Mouse (Mus musculus) lung, embryonic 14.5 days (tissue): Measurements from ENCODE around the gene Car8. TPM values are rescaled to one million over a fixed set of nuclear protein-coding genes. Genes with fewer than 3 reads are reported as not detected.

Experiments used
- ATAC-seq: fragments of 200-750 bp; cut with Nextera tagmentation; 2 replicates; pipeline ENCODE4 v1.8.0; 2017; ENCODE audit warnings: mild to moderate bottlenecking, moderate TSS enrichment, moderate library complexity; ENCODE audit not compliant: insufficient read depth
- DNase-seq: peaks from one replicate; pipeline ENCODE4 v3.0.0-alpha.2; 2015
- H3K27ac ChIP-seq: fragments of 300-500 bp; sonication (generic); 2 replicates; pipeline ENCODE4 v1.5.1; 2014; ENCODE audit warnings: low read depth, mild to moderate bottlenecking, moderate library complexity
- H3K27me3 ChIP-seq: fragments of 300-500 bp; sonication (generic); 2 replicates; pipeline ENCODE4 v1.6.1; 2014; ENCODE audit warnings: low read length, control low read depth; ENCODE audit not compliant: insufficient read depth
- H3K36me3 ChIP-seq: fragments of 300-500 bp; sonication (generic); 2 replicates; pipeline ENCODE4 v1.6.1; 2014; ENCODE audit warnings: control low read depth; ENCODE audit not compliant: insufficient read depth
- H3K4me1 ChIP-seq: fragments of 300-500 bp; sonication (generic); 2 replicates; pipeline ENCODE4 v1.6.1; 2014; ENCODE audit warnings: antibody characterized with exemption, control low read depth; ENCODE audit not compliant: insufficient read depth
- H3K4me2 ChIP-seq: fragments of 300-500 bp; sonication (generic); 2 replicates; pipeline ENCODE4 v1.6.1; 2014; ENCODE audit warnings: mild to moderate bottlenecking
- H3K4me3 ChIP-seq: fragments of 300-500 bp; sonication (generic); 2 replicates; pipeline ENCODE4 v1.5.1; 2014; ENCODE audit warnings: low read depth, low read length
- H3K9ac ChIP-seq: fragments of 300-500 bp; sonication (generic); 2 replicates; pipeline ENCODE4 v1.6.1; 2014
- H3K9me3 ChIP-seq: fragments of 300-500 bp; sonication (generic); 2 replicates; pipeline ENCODE4 v1.6.1; 2016; ENCODE audit warnings: low read depth, low read length, control low read depth
- CTCF ChIP-seq: IDR thresholded peaks from 2 replicates; pipeline ENCODE4 v1.5.1; 2016; ENCODE audit warnings: antibody characterized with exemption, low read depth
- WGBS: fragments of 180-500 bp; shearing (Covaris S2); extraction: QIAGEN DNeasy Blood & Tissue Kit; methylation state at CpG from one replicate; pipeline ENCODE4 v1.1.7; 2014; 5-methylcytosine and 5-hydroxymethylcytosine counted together
- polyA plus RNA-seq: library from polyadenylated mRNA; unstranded; fragments of >200 nt; fragmentation: Nextera tagmentation; extraction: Ambion mirVana; gene quantifications from 2 replicates; pipeline ENCODE4 v1.2.1, GENCODE M21; 2014

The Car8 gene
- polyA plus RNA-seq, 1 experiment from 2014 or later, result 7.4 TPM

DNA sequence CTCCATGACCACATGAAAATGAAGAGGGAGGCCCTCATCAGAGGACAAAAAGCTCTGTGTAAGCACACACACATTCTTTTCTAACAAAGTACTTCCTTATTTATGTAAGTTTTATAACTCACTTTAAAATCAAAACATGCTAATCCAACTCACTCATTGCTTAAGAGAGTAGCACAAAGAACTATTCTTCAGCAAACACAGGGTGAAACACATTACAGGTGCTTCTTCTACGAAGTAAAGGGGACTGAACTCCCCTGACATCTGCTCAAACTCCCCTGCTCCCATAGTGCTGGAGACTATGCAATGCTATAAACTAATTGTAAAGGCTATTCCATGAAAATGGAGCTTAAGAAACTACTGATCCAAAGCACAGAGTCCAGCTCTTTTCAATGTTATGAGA, 35.5 kb downstream of the Car8 start:
- H3K27ac ChIP-seq, result no peak overlapping the region
- no peaks in the 10 kb centered on the region for H3K27me3 ChIP-seq
- H3K36me3 ChIP-seq, result no peaks in the 10 kb centered on the region
- ATAC-seq (no peak), DNase-seq (no peak)
- no peak overlapping the region for H3K4me3 ChIP-seq
- no peak for TF ChIP-seq CTCF
- WGBS, result 31% methylated on average over 1 of the region's 1 CpGs
- H3K9me3 ChIP-seq, result no peaks in the 10 kb centered on the region
- 0 out of 2 replicates have a peak, but pooled peaks cover 3% of the 10 kb centered on the region for H3K4me1 ChIP-seq
- no peak overlapping the region for H3K9ac ChIP-seq
- H3K4me2 ChIP-seq, result no peak overlapping the region

DNA sequence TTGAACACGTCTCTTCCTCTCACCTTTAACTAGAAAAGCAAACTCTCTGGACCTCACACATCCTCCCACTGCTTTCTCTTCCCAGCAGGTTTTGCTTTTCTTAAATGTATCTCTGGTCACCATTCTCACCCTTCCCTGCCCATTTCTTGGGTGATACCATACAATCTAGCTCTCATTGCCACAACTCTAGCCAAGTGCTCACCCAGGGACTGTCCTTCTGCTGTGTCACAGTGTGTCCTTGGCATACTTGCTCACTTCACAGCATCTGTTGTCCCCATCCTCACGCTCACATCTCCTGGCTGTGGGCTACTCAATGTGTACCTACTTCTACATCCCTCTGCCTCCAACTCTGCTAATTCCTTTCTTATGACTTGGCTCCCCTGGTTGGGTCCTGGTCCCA, 37.2 kb downstream of the Car8 start:
- H3K4me1 ChIP-seq, result 0 out of 2 replicates have a peak, but pooled peaks cover 3% of the 10 kb centered on the region
- H3K27me3 ChIP-seq, result no peaks in the 10 kb centered on the region
- ATAC-seq, result no peak
- no peaks in the 10 kb centered on the region for H3K9me3 ChIP-seq
- no peaks in the 10 kb centered on the region for H3K36me3 ChIP-seq
- 59% methylated on average over 2 of the region's 2 CpGs for WGBS
- no peak overlapping the region for H3K4me3 ChIP-seq
- no peak for TF ChIP-seq CTCF
- DNase-seq, result no peak
- H3K4me2 ChIP-seq, result no peak overlapping the region
- no peak overlapping the region for H3K27ac ChIP-seq
- no peak overlapping the region for H3K9ac ChIP-seq

DNA sequence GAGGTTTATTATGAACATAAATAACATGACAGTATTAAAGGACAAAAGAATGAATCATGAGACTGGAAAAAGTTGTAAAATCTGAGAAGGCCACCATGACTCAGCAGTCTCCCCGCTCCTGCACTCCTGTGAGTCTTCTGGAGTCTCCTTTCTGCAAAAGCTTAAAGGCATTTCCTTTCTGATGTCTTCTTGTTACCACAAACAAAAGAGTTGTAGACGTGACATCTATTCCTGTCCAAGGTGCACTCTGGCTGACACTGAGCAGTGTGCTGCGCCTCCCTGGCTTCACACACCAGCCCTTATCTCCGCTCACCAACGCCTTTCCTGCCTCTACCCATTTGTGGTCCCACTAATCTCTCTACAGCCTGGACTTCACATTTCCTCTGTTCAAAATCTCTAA, 38.8 kb downstream of the Car8 start:
- H3K9ac ChIP-seq, result no peak overlapping the region

DNA sequence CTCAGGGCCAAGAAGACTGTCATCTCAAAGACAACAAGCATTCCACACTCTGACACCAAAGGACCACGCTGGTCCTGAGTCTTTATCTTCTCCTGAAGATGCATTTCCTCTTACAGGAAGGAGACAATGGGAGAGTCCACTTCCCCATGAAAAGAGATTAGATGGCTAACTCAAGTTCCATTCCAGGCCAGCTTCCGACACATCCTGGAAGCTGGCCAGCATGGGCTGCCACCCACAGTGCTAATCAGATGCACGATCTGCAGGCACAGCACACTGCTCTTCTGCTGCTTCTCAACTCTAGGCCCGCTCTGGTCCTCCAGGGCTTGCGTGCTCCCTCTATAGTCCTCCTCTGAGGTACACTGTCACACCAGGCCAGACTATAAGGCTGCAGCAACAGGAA, 40.8 kb downstream of the Car8 start:
- 0 out of 2 replicates have a peak, but pooled peaks cover 3% of the 10 kb centered on the region for H3K4me1 ChIP-seq
- no peak for TF ChIP-seq CTCF
- H3K9me3 ChIP-seq, result no peaks in the 10 kb centered on the region
- H3K27ac ChIP-seq, result no peak overlapping the region
- no peak overlapping the region for H3K4me2 ChIP-seq
- no peak overlapping the region for H3K9ac ChIP-seq
- ATAC-seq, result no peak
- no peaks in the 10 kb centered on the region for H3K27me3 ChIP-seq
- 63% methylated on average over 5 of the region's 5 CpGs for WGBS
- DNase-seq, result peak; percentile 61
- no peaks in the 10 kb centered on the region for H3K36me3 ChIP-seq
- no peak overlapping the region for H3K4me3 ChIP-seq

More for the DNA sequence above, 38.8 kb downstream of the Car8 start:
- Histone ChIP-seq H3K4me1 (0 out of 2 replicates have a peak, but pooled peaks cover 3% of the 10 kb centered on the region), H3K27ac (no peak overlapping the region), H3K27me3 (no peaks in the 10 kb centered on the region), H3K4me3 (no peak overlapping the region), H3K9me3 (no peaks in the 10 kb centered on the region), H3K36me3 (no peaks in the 10 kb centered on the region), H3K4me2 (no peak overlapping the region)
- 46% methylated on average over 5 of the region's 5 CpGs for WGBS
- ATAC-seq (peak; percentile 73), DNase-seq (peak; percentile 36)
- TF ChIP-seq CTCF, result no peak

DNA sequence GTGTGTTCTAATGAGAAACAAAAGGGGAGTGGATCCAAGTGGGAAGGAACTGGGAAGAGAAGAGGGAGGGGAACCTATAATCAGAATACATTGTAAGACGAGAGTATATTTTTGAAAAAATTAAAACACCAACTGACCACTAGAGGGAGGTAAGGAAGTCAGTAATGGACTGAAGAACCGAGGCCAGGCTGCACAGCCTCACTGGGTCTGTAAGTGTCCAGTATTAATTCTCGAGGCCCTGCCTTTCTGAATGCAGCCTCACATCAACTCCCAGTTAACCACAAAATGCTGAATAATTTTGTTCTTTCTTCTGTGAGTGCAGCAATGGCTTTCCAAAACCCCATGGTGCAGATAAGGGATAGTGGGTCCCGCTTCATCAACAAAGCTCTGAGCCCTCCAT, 48.4 kb downstream of the Car8 start:
- Histone ChIP-seq H3K4me3 (no peak overlapping the region), H3K4me1 (no peaks in the 10 kb centered on the region), H3K27me3 (no peaks in the 10 kb centered on the region), H3K9me3 (no peaks in the 10 kb centered on the region), H3K9ac (no peak overlapping the region), H3K27ac (no peak overlapping the region), H3K36me3 (no peaks in the 10 kb centered on the region), H3K4me2 (no peak overlapping the region)
- WGBS, result 68% methylated on average over 4 of the region's 4 CpGs
- DNase-seq (no peak), ATAC-seq (no peak)
- TF ChIP-seq CTCF, result peak; percentile 32

DNA sequence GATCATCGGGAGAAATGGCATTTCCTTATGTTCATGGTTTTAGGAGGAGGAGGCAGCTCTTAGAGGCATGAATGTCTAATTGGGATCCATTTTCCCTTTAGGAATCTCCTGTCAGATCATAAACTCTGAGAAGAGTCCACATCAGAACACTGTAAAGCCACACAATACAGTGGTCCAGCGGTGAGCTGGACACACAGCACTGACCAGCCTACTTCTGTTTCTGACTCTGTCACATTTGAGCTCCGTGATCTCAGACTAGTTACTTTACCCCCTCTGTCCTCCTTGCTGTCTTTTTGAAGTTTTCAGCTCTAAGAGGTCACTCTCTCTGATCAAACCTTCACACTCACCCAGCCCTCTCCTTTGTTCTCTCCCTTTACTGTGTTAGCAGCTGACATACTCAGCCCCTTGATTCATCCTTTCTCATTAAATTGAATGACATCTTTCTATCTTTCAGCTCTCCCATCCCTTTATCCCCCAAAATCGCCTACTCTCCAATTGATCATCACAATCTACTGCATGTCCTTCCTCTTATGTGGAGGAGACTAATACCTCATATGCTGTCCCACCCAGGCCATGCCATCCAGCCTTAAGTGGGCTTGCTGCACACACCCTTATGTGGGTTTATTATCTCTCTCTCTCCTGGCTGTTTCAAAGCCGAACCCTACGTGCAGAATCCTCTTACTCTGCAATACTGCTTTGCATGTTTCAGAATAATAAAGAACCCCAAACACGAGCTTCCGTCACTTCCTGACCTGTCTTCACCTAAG, 51.7 kb downstream of the Car8 start:
- H3K9me3 ChIP-seq, result no peaks in the 10 kb centered on the region
- TF ChIP-seq CTCF, result no peak
- no peaks in the 10 kb centered on the region for H3K36me3 ChIP-seq
- H3K27me3 ChIP-seq, result no peaks in the 10 kb centered on the region
- DNase-seq, result no peak
- no peak overlapping the region for H3K4me2 ChIP-seq
- H3K4me3 ChIP-seq, result no peak overlapping the region
- ATAC-seq, result no peak
- H3K9ac ChIP-seq, result no peak overlapping the region
- no peak overlapping the region for H3K27ac ChIP-seq
- no peaks in the 10 kb centered on the region for H3K4me1 ChIP-seq
- 66% methylated on average over 8 of the region's 8 CpGs for WGBS

DNA sequence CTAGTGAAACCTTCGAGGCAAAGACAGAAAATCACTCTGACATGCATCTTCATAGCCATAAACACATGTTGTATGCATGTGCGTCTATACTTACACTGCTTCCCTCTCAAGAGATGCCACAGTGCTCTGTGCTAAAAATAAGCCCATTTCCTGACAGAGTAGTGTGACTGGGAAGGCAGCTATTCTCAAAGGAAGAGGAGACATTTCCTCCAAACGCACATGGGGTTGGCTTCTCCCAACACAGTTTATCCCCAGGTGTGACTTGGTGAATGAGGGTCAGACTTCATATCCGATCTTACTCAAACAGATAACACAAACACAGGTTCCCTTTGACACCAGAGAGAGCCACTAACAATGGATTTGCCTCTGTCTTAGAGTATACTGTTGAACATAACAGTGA, 58.3 kb downstream of the Car8 start:
- DNase-seq (peak; percentile 36), ATAC-seq (no peak)
- Histone ChIP-seq H3K4me2 (no peak overlapping the region), H3K9me3 (no peaks in the 10 kb centered on the region), H3K9ac (no peak overlapping the region), H3K4me3 (no peak overlapping the region), H3K27ac (no peak overlapping the region), H3K4me1 (no peaks in the 10 kb centered on the region), H3K36me3 (no peaks in the 10 kb centered on the region), H3K27me3 (no peaks in the 10 kb centered on the region)
- WGBS, result 64% methylated on average over 4 of the region's 4 CpGs
- no peak for TF ChIP-seq CTCF
